Mouse (Mus musculus) Patski (cell line): ENCODE data around the gene Zfp653. TPM values are rescaled to one million over a fixed set of nuclear protein-coding genes. Genes with fewer than 3 reads are reported as not detected.

Source experiments
- ATAC-seq: fragments of 100-300 bp; one replicate; pipeline ENCODE4 v1.8.0; 2021
- CTCF ChIA-PET: fragments of 350-600 bp; sonication (Branson Sonifier 250); formaldehyde crosslinking; loops from one replicate; lab custom pipeline; 2022; ENCODE audit warnings: inconsistent platforms; lab: Charles Lee
- POLR2A ChIA-PET: fragments of 350-600 bp; sonication (Branson Sonifier 250); formaldehyde crosslinking; loops from one replicate; lab custom pipeline; 2022; ENCODE audit warnings: antibody characterized with exemption, inconsistent platforms; lab: Charles Lee
- DNase-seq: peaks from one replicate; pipeline ENCODE4 v3.0.0-alpha.2; 2011; ENCODE audit warnings: low read depth, low spot score
- H3K27me3 ChIP-seq: fragments of 371-371 bp; one replicate; pipeline ENCODE4 v1.5.1; 2021
- CTCF ChIP-seq: fragments of 100-300 bp; IDR thresholded peaks from one replicate; pipeline ENCODE4 v1.5.1; 2021
- in situ Hi-C: fragments of 300-500 bp; cut with MboI; formaldehyde crosslinking; loops from 3 replicates; pipeline ENCODE4 v1.11.1; 2018; ENCODE audit warnings: low pct_unique_long_range_greater_than_20kb, mixed read lengths
- polyA plus RNA-seq: library from polyadenylated mRNA; unstranded; gene quantifications from one replicate; pipeline ENCODE4 v1.2.3, GENCODE M21; 2021

The Zfp653 gene
- polyA plus RNA-seq: 10.9 TPM

- TF ChIP-seq CTCF: no peak
- in situ Hi-C loops: loop anchor here (5.0 kb wide), 1 partner anchor 71 kb away; no protein-coding TSS in a partner anchor
- CTCF ChIA-PET: interaction anchor here (0.9 to 8.4 kb wide), 3 partner anchors 28 to 70 kb away, joined by 3 to 81 read pairs (median 3); partner anchors contain the start of gene Cnn1
- peak; percentile 96 for ATAC-seq
- H3K27me3 ChIP-seq: no peaks in the 10 kb centered on the region
- DNase-seq: peak; percentile 77
- POLR2A ChIA-PET: interaction anchor here (0.5 to 0.6 kb wide), 2 partner anchors 220 to 319 kb away, joined by 3 read pairs; no protein-coding TSS in a partner anchor
Measured at GRCm38 (mm10) chr9:22070791-22071573, at the start of gene Zfp653, which contains the start of gene Gm49318. TSS of gene Zfp653 (minus strand) at chr9:22071376. TSS of gene Gm49318 (minus strand) at chr9:22071259.

GRCm38 (mm10) chr9:22119543-22119942, 48.4 kb upstream of the Zfp653 start:
- CTCF ChIA-PET: interaction anchor here (1.7 to 2.6 kb wide), 3 partner anchors 19 to 54 kb away, joined by 5 to 12 read pairs (median 9); no protein-coding TSS in a partner anchor
- in situ Hi-C loops: no loop called here
- DNase-seq: no peak
- no peak for TF ChIP-seq CTCF
- POLR2A ChIA-PET: no interaction called here
- no peak for ATAC-seq
- peaks cover 6% of the 10 kb centered on the region for H3K27me3 ChIP-seq

- in situ Hi-C loops: no loop called here
- DNase-seq (no peak), ATAC-seq (no peak)
- ChIA-PET POLR2A (interaction anchor here (0.8 to 0.9 kb wide), 2 partner anchors 26 to 49 kb away, joined by 3 read pairs; no protein-coding TSS in a partner anchor), CTCF (interaction anchor here (0.8 to 2.6 kb wide), 10 partner anchors 11 to 292 kb away, joined by 3 to 12 read pairs (median 3); partner anchors contain the start of gene Ecsit)
- TF ChIP-seq CTCF: no peak
- H3K27me3 ChIP-seq: peaks cover 6% of the 10 kb centered on the region
Measured at GRCm38 (mm10) chr9:22117754-22118456, 46.7 kb upstream of the Zfp653 start.

- ChIA-PET CTCF (interaction anchor here (0.8 to 1.4 kb wide), 3 partner anchors 16 to 47 kb away, joined by 3 read pairs; no protein-coding TSS in a partner anchor), POLR2A (interaction anchor here (0.6 to 1.5 kb wide), 4 partner anchors 17 to 48 kb away, joined by 3 to 7 read pairs (median 3); partner anchors contain the start of genes Cnn1 and Ecsit)
- ATAC-seq (peak; percentile 89), DNase-seq (peak; percentile 68)
- in situ Hi-C loops: no loop called here
- H3K27me3 ChIP-seq: peaks cover under 1% of the 10 kb centered on the region
- TF ChIP-seq CTCF: no peak
Measured at GRCm38 (mm10) chr9:22116740-22117426, 45.7 kb upstream of the Zfp653 start, which contains the start of gene Elof1. TSS of gene Elof1 (minus strand) at chr9:22117172.

GRCm38 (mm10) chr9:22116086-22116485, 44.9 kb upstream of the Zfp653 start:
- ChIA-PET CTCF (interaction anchor here (1.4 kb wide), 1 partner anchor 27 kb away, joined by 3 read pairs; no protein-coding TSS in a partner anchor), POLR2A (interaction anchor here (0.6 to 1.5 kb wide), 4 partner anchors 9 to 36 kb away, joined by 3 to 7 read pairs (median 3); partner anchors contain the start of genes Cnn1 and Ecsit)
- H3K27me3 ChIP-seq: no peaks in the 10 kb centered on the region
- in situ Hi-C loops: no loop called here
- DNase-seq (no peak), ATAC-seq (no peak)
- no peak for TF ChIP-seq CTCF

GRCm38 (mm10) chr9:22115635-22116034, 44.5 kb upstream of the Zfp653 start:
- ATAC-seq (no peak), DNase-seq (no peak)
- ChIA-PET CTCF (no interaction called here), POLR2A (interaction anchor here (0.9 to 1.5 kb wide), 3 partner anchors 8 to 35 kb away, joined by 3 to 7 read pairs (median 3); partner anchors contain the start of gene Cnn1)
- in situ Hi-C loops: no loop called here
- no peak for TF ChIP-seq CTCF
- no peaks in the 10 kb centered on the region for H3K27me3 ChIP-seq

- H3K27me3 ChIP-seq: no peaks in the 10 kb centered on the region
- DNase-seq (no peak), ATAC-seq (no peak)
- ChIA-PET POLR2A (interaction anchor here (0.7 to 1.2 kb wide), 2 partner anchors 8 to 38 kb away, joined by 3 to 4 read pairs; no protein-coding TSS in a partner anchor), CTCF (interaction anchor here (1.1 kb wide), 1 partner anchor 22 kb away, joined by 3 read pairs; the partner anchor contains the start of gene Ecsit)
- no peak for TF ChIP-seq CTCF
- in situ Hi-C loops: no loop called here
Measured at GRCm38 (mm10) chr9:22108194-22108593, 37.0 kb upstream of the Zfp653 start.

- in situ Hi-C loops: no loop called here
Measured at GRCm38 (mm10) chr9:22099922-22100321, 28.7 kb upstream of the Zfp653 start.

GRCm38 (mm10) chr9:22098993-22099696, 28.0 kb upstream of the Zfp653 start, which contains the start of gene Cnn1:
TSS of gene Cnn1 (plus strand) at chr9:22099216.
- in situ Hi-C loops: no loop called here
- ChIA-PET CTCF (interaction anchor here (1.1 to 2.1 kb wide), 2 partner anchors 29 to 44 kb away, joined by 3 to 4 read pairs; no protein-coding TSS in a partner anchor), POLR2A (interaction anchor here (0.5 to 2.9 kb wide), 4 partner anchors 13 to 322 kb away, joined by 3 to 7 read pairs (median 4); partner anchors contain the start of gene Ecsit)
- no peaks in the 10 kb centered on the region for H3K27me3 ChIP-seq
- no peak for TF ChIP-seq CTCF
- no peak for DNase-seq
- ATAC-seq: peak; percentile 60

More at GRCm38 (mm10) chr9:22099922-22100321, 28.7 kb upstream of the Zfp653 start:
- DNase-seq (no peak), ATAC-seq (peak; percentile 14)
- CTCF ChIA-PET: interaction anchor here (0.9 to 2.1 kb wide), 4 partner anchors 21 to 56 kb away, joined by 3 to 4 read pairs (median 4); no protein-coding TSS in a partner anchor
- POLR2A ChIA-PET: interaction anchor here (0.5 to 2.9 kb wide), 7 partner anchors 10 to 322 kb away, joined by 3 to 7 read pairs (median 3); partner anchors contain the start of gene Ecsit
- H3K27me3 ChIP-seq: no peaks in the 10 kb centered on the region
- TF ChIP-seq CTCF: no peak
